Mouse (Mus musculus): ENCODE results near the gene Akr1b10.

Akr1b10 gene

GRCm38 (mm10) chr6:34384110-34384661, at the start of gene Akr1b10:
TSS of gene Akr1b10 (plus strand) at chr6:34384218.
- in situ Hi-C loops (cut with MboI, MseI): no loop called here

- in situ Hi-C loops (cut with MboI, MseI): no loop called here
These were observed 49.3 kb upstream of the Akr1b10 start for GRCm38 (mm10) chr6:34334673-34335072.

GRCm38 (mm10) chr6:34337799-34338198, 46.2 kb upstream of the Akr1b10 start:
- in situ Hi-C loops (cut with MboI, MseI): no loop called here

- in situ Hi-C loops (cut with MboI, MseI): no loop called here
These were observed 42.0 kb upstream of the Akr1b10 start for GRCm38 (mm10) chr6:34341991-34342390.

- in situ Hi-C loops (cut with MboI, MseI): no loop called here
These were observed 41.5 kb upstream of the Akr1b10 start for GRCm38 (mm10) chr6:34342476-34342875.

- in situ Hi-C loops (cut with MboI, MseI): no loop called here
These were observed 40.6 kb upstream of the Akr1b10 start for GRCm38 (mm10) chr6:34343426-34343825.

GRCm38 (mm10) chr6:34344135-34344850, 39.7 kb upstream of the Akr1b10 start:
- in situ Hi-C loops (cut with MboI, MseI): no loop called here

- in situ Hi-C loops (cut with MboI, MseI): loop anchor here (5.0 kb wide), 1 partner anchor 53 kb away; no protein-coding TSS in a partner anchor
These were observed 39.1 kb upstream of the Akr1b10 start for GRCm38 (mm10) chr6:34344935-34345334.

GRCm38 (mm10) chr6:34346096-34346898, 37.7 kb upstream of the Akr1b10 start:
- in situ Hi-C loops (cut with MboI, MseI): loop anchor here (5.0 kb wide), 1 partner anchor 54 kb away; no protein-coding TSS in a partner anchor

GRCm38 (mm10) chr6:34350037-34350699, 33.9 kb upstream of the Akr1b10 start:
- in situ Hi-C loops (cut with MboI, MseI): loop anchor here (25.0 kb wide), 1 partner anchor 412 kb away; no protein-coding TSS in a partner anchor

- in situ Hi-C loops (cut with MboI, MseI): loop anchor here (25.0 kb wide), 1 partner anchor 411 kb away; no protein-coding TSS in a partner anchor
These were observed 32.5 kb upstream of the Akr1b10 start for GRCm38 (mm10) chr6:34351481-34351880.

- in situ Hi-C loops (cut with MboI, MseI): loop anchor here (25.0 kb wide), 1 partner anchor 410 kb away; no protein-coding TSS in a partner anchor
These were observed 31.6 kb upstream of the Akr1b10 start for GRCm38 (mm10) chr6:34352401-34352800.

GRCm38 (mm10) chr6:34353658-34354353, 30.2 kb upstream of the Akr1b10 start, which contains the start of gene Akr1b8:
TSS of gene Akr1b8 (plus strand) at chr6:34354119.
- in situ Hi-C loops (cut with MboI, MseI): loop anchor here (25.0 kb wide), 1 partner anchor 408 kb away; no protein-coding TSS in a partner anchor

GRCm38 (mm10) chr6:34354354-34355348, 29.4 kb upstream of the Akr1b10 start:
- in situ Hi-C loops (cut with MboI, MseI): loop anchor here (25.0 kb wide), 1 partner anchor 408 kb away; no protein-coding TSS in a partner anchor

GRCm38 (mm10) chr6:34355349-34355747, 28.7 kb upstream of the Akr1b10 start:
- in situ Hi-C loops (cut with MboI, MseI): loop anchor here (25.0 kb wide), 1 partner anchor 407 kb away; no protein-coding TSS in a partner anchor

- in situ Hi-C loops (cut with MboI, MseI): loop anchor here (25.0 kb wide), 1 partner anchor 406 kb away; no protein-coding TSS in a partner anchor
These were observed 28.2 kb upstream of the Akr1b10 start for GRCm38 (mm10) chr6:34355841-34356240.

- in situ Hi-C loops (cut with MboI, MseI): loop anchor here (25.0 kb wide), 1 partner anchor 398 kb away; no protein-coding TSS in a partner anchor
These were observed 19.5 kb upstream of the Akr1b10 start for GRCm38 (mm10) chr6:34364217-34365136.

GRCm38 (mm10) chr6:34367998-34368397, 16.0 kb upstream of the Akr1b10 start:
- in situ Hi-C loops (cut with MboI, MseI): loop anchor here (25.0 kb wide), 1 partner anchor 394 kb away; no protein-coding TSS in a partner anchor
